Mouse (Mus musculus): Measurements from ENCODE around the gene Thg1l.

GRCm38 (mm10) chr11:45926640-45927082, 28.6 kb downstream of the Thg1l start:
- TF ChIP-seq CHD2 (IDR thresholded peaks at IDR 0.05; ENCODE audit: low read depth, low read length) (no peak), ZNF384 (IDR thresholded peaks at IDR 0.05; ENCODE audit: low read depth, low read length) (no peak), HCFC1 (IDR thresholded peaks at IDR 0.05; ENCODE audit: borderline replicate concordance, insufficient read depth, low read length) (no peak), ZC3H11A (IDR thresholded peaks at IDR 0.05; ENCODE audit: borderline replicate concordance, low read depth, low read length) (no peak; the same call in 1 of the 2 replicates)
